Comparison of ENCODE assay signal across 22 mouse cellular contexts in genomic region chr6:12699089-12699488, GRCm38 (mm10). TPM values are rescaled to one million over a fixed set of nuclear protein-coding genes. Genes with fewer than 3 reads are reported as not detected.
DNase-seq lines count a peak whose midpoint lies in the region; ATAC-seq lines count a peak whose summit lies in the region.
"Had no signal": no experiment of that assay in that cellular context is flagged by ENCODE, and none has a peak within 500 bp of the region (broad histone marks: within the 10 kb centered on the region; RNA-seq: fewer than 3 reads in every experiment).

No protein-coding gene starts in this region.

- H3K4me2 ChIP-seq in forebrain, embryonic 16.5 days (ENCODE audit: low read length), result no peak overlapping the region
- no peak overlapping the region for H3K4me2 ChIP-seq in forebrain, embryonic 12.5 days
- H3K4me2 ChIP-seq: embryonic facial prominence, embryonic 13.5 days; embryonic facial prominence, embryonic 15.5 days had no signal

- peak; percentile 65; the same call in 1 of the 2 replicates for ATAC-seq in forebrain, embryonic 16.5 days
- no peak for ATAC-seq in forebrain, embryonic 12.5 days (ENCODE audit: low FRiP score)

- no peaks in the 10 kb centered on the region for H3K27me3 ChIP-seq in forebrain, embryonic 16.5 days (replicated peaks; ENCODE audit: control insufficient read depth, insufficient read depth, low read length)
- no peaks in the 10 kb centered on the region for H3K27me3 ChIP-seq in forebrain, embryonic 12.5 days
- H3K27me3 ChIP-seq: embryonic facial prominence, embryonic 13.5 days; embryonic facial prominence, embryonic 15.5 days had no signal

- H3K9ac ChIP-seq in forebrain, embryonic 16.5 days (replicated peaks; ENCODE audit: low read depth, low read length), result no peak overlapping the region
- no peak overlapping the region for H3K9ac ChIP-seq in forebrain, embryonic 12.5 days
- H3K9ac ChIP-seq: embryonic facial prominence, embryonic 13.5 days; embryonic facial prominence, embryonic 15.5 days had no signal

- H3K36me3 ChIP-seq in forebrain, embryonic 16.5 days (ENCODE audit: control insufficient read depth, insufficient read depth), result no peaks in the 10 kb centered on the region
- no peaks in the 10 kb centered on the region for H3K36me3 ChIP-seq in forebrain, embryonic 12.5 days (replicated peaks)
- H3K36me3 ChIP-seq: embryonic facial prominence, embryonic 13.5 days; embryonic facial prominence, embryonic 15.5 days; forebrain, embryonic 10.5 days had no signal

- peak; percentile 31 for DNase-seq in heart, adult 11 months
- DNase-seq in heart, postnatal 36 days, result no peak
- DNase-seq in brain, embryonic 18.5 days (ENCODE audit: low read depth, low spot score), result peak; percentile 30
- no peak for DNase-seq in gastrocnemius, postnatal 10 days
- DNase-seq: adrenal gland, adult 2 months; adrenal gland, postnatal 10 days; adrenal gland, postnatal 25 days; cerebellum, adult 11 months; cerebellum, adult 18-20 months; cerebellum, adult 8-10 months; cerebellum, adult 9-11 months; cerebellum, postnatal 14 days; cerebellum, postnatal 36 days; embryo, embryonic 11 days had no signal

- H3K9me3 ChIP-seq in forebrain, embryonic 16.5 days (ENCODE audit: control insufficient read depth, low read length), result no peaks in the 10 kb centered on the region
- no peaks in the 10 kb centered on the region for H3K9me3 ChIP-seq in forebrain, embryonic 12.5 days
- H3K9me3 ChIP-seq: embryonic facial prominence, embryonic 13.5 days; embryonic facial prominence, embryonic 15.5 days; forebrain, embryonic 10.5 days had no signal

- H3K4me3 ChIP-seq in forebrain, embryonic 16.5 days (replicated peaks; ENCODE audit: low read length), result no peak overlapping the region
- no peak overlapping the region for H3K4me3 ChIP-seq in forebrain, embryonic 12.5 days (replicated peaks)
- H3K4me3 ChIP-seq: embryonic facial prominence, embryonic 13.5 days; embryonic facial prominence, embryonic 15.5 days; erythroblast, embryonic 14.5 days; forebrain, embryonic 10.5 days had no signal

- intact Hi-C loops in heart, postnatal 36 days (cut with DNase I), result no loop called here

- WGBS in forebrain, embryonic 16.5 days, result 61% methylated on average over 2 of the region's 2 CpGs
- 83% methylated on average over 2 of the region's 2 CpGs for WGBS in forebrain, embryonic 12.5 days

- no peak overlapping the region for H3K27ac ChIP-seq in forebrain, embryonic 16.5 days (ENCODE audit: low read length)
- no peak overlapping the region for H3K27ac ChIP-seq in forebrain, embryonic 12.5 days
- H3K27ac ChIP-seq: embryonic facial prominence, embryonic 13.5 days; embryonic facial prominence, embryonic 15.5 days; forebrain, embryonic 10.5 days had no signal

- H3K4me1 ChIP-seq in forebrain, embryonic 16.5 days (replicated peaks; ENCODE audit: control insufficient read depth, insufficient read depth, low read length), result no peaks in the 10 kb centered on the region
- no peaks in the 10 kb centered on the region for H3K4me1 ChIP-seq in forebrain, embryonic 12.5 days
- H3K4me1 ChIP-seq: embryonic facial prominence, embryonic 13.5 days; embryonic facial prominence, embryonic 15.5 days; forebrain, embryonic 10.5 days had no signal

RNA-seq across cellular contexts. Expression of gene Thsd7a, which starts 50.1 kb away (rescaled TPM):
- polyA plus RNA-seq in forebrain, embryonic 16.5 days (2015; fragmentation: Nextera tagmentation; extraction: Ambion mirVana), result 11.2 and 12.8 TPM in 2 replicates
- polyA plus RNA-seq in forebrain, embryonic 12.5 days (2016; fragmentation: Nextera tagmentation; extraction: Ambion mirVana), result 11.3 and 12.3 TPM in 2 replicates
- 10 to 100 TPM; 13.2 to 13.7 TPM for total RNA-seq in heart, postnatal 36 days (2021)
- 1 to 10 TPM; 4.0 to 4.2 TPM for total RNA-seq in gastrocnemius, postnatal 10 days (2021)
- total RNA-seq: common myeloid progenitor, adult 5-6 weeks; MEL had no signal
- polyA plus RNA-seq: erythroblast, embryonic 14.5 days had no signal

Comparison
In these comparisons a context has a peak if more than half of its experiments do, and no peak if none do; other contexts are left out.
1. DNase-seq: peak in heart, adult 11 months (single experiment) and brain, embryonic 18.5 days (single experiment); none in heart, postnatal 36 days (0 of 2) and gastrocnemius, postnatal 10 days (single experiment).